ENCODE assay signal across 14 mouse cellular contexts in the genomic region with DNA sequence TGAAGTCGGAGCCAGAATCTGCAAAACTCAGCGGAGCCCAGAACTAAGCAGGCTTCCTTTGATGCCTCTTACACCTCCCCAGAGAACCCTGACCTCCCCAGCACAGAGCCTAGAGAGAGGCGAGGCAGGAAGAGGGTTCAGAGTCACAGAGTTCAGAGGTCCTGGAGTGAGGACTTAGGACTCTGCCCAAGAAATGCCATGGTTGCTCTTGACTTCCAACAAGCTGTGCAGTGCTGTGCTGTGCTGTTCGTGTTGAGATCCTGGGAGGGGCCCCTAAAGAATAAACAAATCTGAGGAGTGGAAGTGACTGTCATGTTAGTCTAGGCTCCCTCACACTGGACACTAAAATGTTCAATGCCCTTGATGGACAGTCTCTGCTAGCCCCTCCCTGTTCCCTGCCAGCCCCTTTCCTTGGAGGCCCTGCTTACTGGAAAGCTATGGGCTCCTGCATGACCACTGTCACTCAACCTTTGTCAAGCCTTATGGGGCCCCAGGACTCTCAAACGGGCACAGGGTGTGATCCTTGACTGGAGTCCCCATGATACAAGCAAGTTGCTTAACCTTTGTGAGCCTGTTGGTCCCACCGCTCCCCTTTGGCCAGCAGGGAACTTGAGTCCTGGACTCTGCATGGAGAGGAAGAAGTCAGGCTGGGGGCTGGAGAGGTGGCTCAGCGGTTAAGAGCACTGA. TPM values are rescaled to one million over a fixed set of nuclear protein-coding genes. Genes with fewer than 3 reads are reported as not detected.
DNase-seq lines count a peak whose midpoint lies in the region; ATAC-seq and TF ChIP-seq lines count a peak whose summit lies in the region.
"Had no signal": no experiment of that assay in that cellular context is flagged by ENCODE, and none has a peak within 500 bp of the region (broad histone marks: within the 10 kb centered on the region; RNA-seq: fewer than 3 reads in every experiment).

No protein-coding gene starts in this region.

- DNase-seq in lung, embryonic 14.5 days, result no peak
- no peak for DNase-seq in lung, adult 2 months
- peak; percentile 47 for DNase-seq in kidney, postnatal 14 days
- DNase-seq in lung, postnatal 36 days, result peak; percentile 21
- DNase-seq in embryo, embryonic 10.5 days (ENCODE audit: low spot score), result no peak
- no peak for DNase-seq in heart, adult 18-20 months
- DNase-seq: layer of hippocampus, postnatal 36 days; spleen, adult 18-20 months had no signal

- no peaks in the 10 kb centered on the region for H3K27me3 ChIP-seq in lung, embryonic 14.5 days (ENCODE audit: insufficient read depth, low read length)
- no peaks in the 10 kb centered on the region for H3K27me3 ChIP-seq in intestine, postnatal 0 days (replicated peaks; ENCODE audit: control insufficient read depth, insufficient read depth, low read length)
- H3K27me3 ChIP-seq: embryonic facial prominence, embryonic 15.5 days; forebrain, embryonic 13.5 days; neural tube, embryonic 13.5 days had no signal

- peak; percentile 38; the same call in 1 of the 2 replicates for ATAC-seq in lung, embryonic 14.5 days (ENCODE audit: insufficient read depth)
- peak; percentile 89 for ATAC-seq in intestine, postnatal 0 days

- no peaks in the 10 kb centered on the region for H3K36me3 ChIP-seq in lung, embryonic 14.5 days (ENCODE audit: insufficient read depth)
- H3K36me3 ChIP-seq in intestine, postnatal 0 days (ENCODE audit: control insufficient read depth, insufficient read depth), result peaks cover 11% of the 10 kb centered on the region; the same call in 1 of the 2 replicates
- H3K36me3 ChIP-seq: embryonic facial prominence, embryonic 15.5 days; neural tube, embryonic 13.5 days had no signal

- no peak for TF ChIP-seq CTCF in lung, embryonic 14.5 days (IDR thresholded peaks at IDR 0.05; ENCODE audit: low read depth)
- no peak for TF ChIP-seq CTCF in lung, adult 2 months (IDR thresholded peaks at IDR 0.05; ENCODE audit: insufficient read depth, low read length)
- TF ChIP-seq CTCF in intestine, postnatal 0 days (IDR thresholded peaks at IDR 0.05; ENCODE audit: low read depth), result no peak

- no peak for TF ChIP-seq POLR2A in lung, adult 2 months (IDR thresholded peaks at IDR 0.05; ENCODE audit: borderline replicate concordance, extremely low read depth, low read depth, low read length)

- 55% methylated on average over 7 of the region's 7 CpGs for WGBS in lung, embryonic 14.5 days
- WGBS in lung, adult 2 months, result 68% methylated on average over 7 of the region's 7 CpGs
- WGBS in intestine, postnatal 0 days, result 31% methylated on average over 7 of the region's 7 CpGs

- no peaks in the 10 kb centered on the region for H3K4me1 ChIP-seq in lung, embryonic 14.5 days (ENCODE audit: insufficient read depth)
- H3K4me1 ChIP-seq in lung, adult 2 months (ENCODE audit: control insufficient read depth, insufficient read depth, low read length), result no peaks in the 10 kb centered on the region
- H3K4me1 ChIP-seq in intestine, postnatal 0 days (replicated peaks; ENCODE audit: control insufficient read depth, insufficient read depth, low read length), result peaks cover 10% of the 10 kb centered on the region
- H3K4me1 ChIP-seq: forebrain, embryonic 13.5 days; neural tube, embryonic 13.5 days had no signal

- H3K9me3 ChIP-seq in lung, embryonic 14.5 days (ENCODE audit: low read depth, low read length), result no peaks in the 10 kb centered on the region
- H3K9me3 ChIP-seq in intestine, postnatal 0 days (ENCODE audit: control insufficient read depth), result no peaks in the 10 kb centered on the region
- H3K9me3 ChIP-seq: embryonic facial prominence, embryonic 15.5 days; forebrain, embryonic 13.5 days; neural tube, embryonic 13.5 days had no signal

- no peak overlapping the region; the same call in 1 of the 2 replicates for H3K27ac ChIP-seq in lung, embryonic 14.5 days (ENCODE audit: low read depth)
- H3K27ac ChIP-seq in intestine, postnatal 0 days (ENCODE audit: low read depth, low read length), result peak overlapping the region; percentile 92
- H3K27ac ChIP-seq: embryonic facial prominence, embryonic 15.5 days; forebrain, embryonic 13.5 days; neural tube, embryonic 13.5 days had no signal

- no peak overlapping the region for H3K9ac ChIP-seq in lung, embryonic 14.5 days
- no peak overlapping the region; the same call in 1 of the 2 replicates for H3K9ac ChIP-seq in intestine, postnatal 0 days (ENCODE audit: low read depth, low read length)
- H3K9ac ChIP-seq: embryonic facial prominence, embryonic 15.5 days; forebrain, embryonic 13.5 days; neural tube, embryonic 13.5 days had no signal

- no peak overlapping the region for H3K4me3 ChIP-seq in lung, embryonic 14.5 days (ENCODE audit: low read depth, low read length)
- no peak overlapping the region for H3K4me3 ChIP-seq in lung, adult 2 months (replicated peaks; ENCODE audit: extremely low read depth, low read depth, low read length)
- no peak overlapping the region for H3K4me3 ChIP-seq in intestine, postnatal 0 days (ENCODE audit: low read depth, low read length)
- H3K4me3 ChIP-seq: embryonic facial prominence, embryonic 15.5 days; forebrain, embryonic 13.5 days; neural tube, embryonic 13.5 days had no signal

- no peak overlapping the region for H3K4me2 ChIP-seq in lung, embryonic 14.5 days
- H3K4me2 ChIP-seq in intestine, postnatal 0 days (replicated peaks; ENCODE audit: low read depth), result 0 out of 2 replicates have a peak overlapping the region, but pooled peaks have one; percentile 6
- H3K4me2 ChIP-seq: embryonic facial prominence, embryonic 15.5 days; forebrain, embryonic 13.5 days; neural tube, embryonic 13.5 days had no signal

RNA-seq across cellular contexts. Expression of a gene that starts 8.2 kb away (rescaled TPM):
- polyA plus RNA-seq in lung, embryonic 14.5 days (2014; fragmentation: Nextera tagmentation; extraction: Ambion mirVana), result 1.4 and 1.6 TPM in 2 replicates
- 1.1 and 3.1 TPM in 2 replicates for polyA plus RNA-seq in lung, adult 2 months (2012; rRNA removed)
- polyA plus RNA-seq in intestine, postnatal 0 days (2015; fragmentation: Nextera tagmentation; extraction: Ambion mirVana), result 362 and 402 TPM in 2 replicates
- total RNA-seq in heart, adult 18-20 months (2021), result not detected
- total RNA-seq: layer of hippocampus, postnatal 36 days; MEL had no signal
- polyA plus RNA-seq: testis, adult 2 months had no signal

RNA-seq across cellular contexts. Expression of a gene that starts 37.0 kb away (rescaled TPM):
- polyA plus RNA-seq in lung, embryonic 14.5 days (2014; fragmentation: Nextera tagmentation; extraction: Ambion mirVana), result 1.2 and 2.0 TPM in 2 replicates
- polyA plus RNA-seq in lung, adult 2 months (2012; rRNA removed), result 24.2 and 25.4 TPM in 2 replicates
- 3.7 and 4.1 TPM in 2 replicates for polyA plus RNA-seq in intestine, postnatal 0 days (2015; fragmentation: Nextera tagmentation; extraction: Ambion mirVana)
- 1 to 10 TPM; 3.7 to 5.1 TPM for total RNA-seq in heart, adult 18-20 months (2021)
- total RNA-seq: MEL had no signal

RNA-seq across cellular contexts. Expression of a gene that starts 47.7 kb away (rescaled TPM):
- 17.0 and 25.2 TPM in 2 replicates for polyA plus RNA-seq in lung, embryonic 14.5 days (2014; fragmentation: Nextera tagmentation; extraction: Ambion mirVana)
- polyA plus RNA-seq in lung, adult 2 months (2012; rRNA removed), result 93.7 and 100 TPM in 2 replicates
- polyA plus RNA-seq in intestine, postnatal 0 days (2015; fragmentation: Nextera tagmentation; extraction: Ambion mirVana), result 1,614 and 1,691 TPM in 2 replicates
- 100 to 1,000 TPM; 343 to 377 TPM for total RNA-seq in heart, adult 18-20 months (2021)

Comparison
In these comparisons a context has a peak if more than half of its experiments do, and no peak if none do; other contexts are left out.
1. DNase-seq: peak in kidney, postnatal 14 days (single experiment) and lung, postnatal 36 days (single experiment); none in lung, embryonic 14.5 days (single experiment), lung, adult 2 months (single experiment), embryo, embryonic 10.5 days (single experiment) and heart, adult 18-20 months (0 of 2).
2. RNA of a gene that starts 8.2 kb away (polyA plus RNA-seq): 362 to 402 TPM in intestine, postnatal 0 days; 1.4 to 1.6 TPM in lung, embryonic 14.5 days and 1.1 to 3.1 TPM in lung, adult 2 months; every median in the first group is over 10 times any median in the second.
3. RNA of a gene that starts 47.7 kb away (polyA plus RNA-seq): 1,614 to 1,691 TPM in intestine, postnatal 0 days; 93.7 to 100 TPM in lung, adult 2 months and 17.0 to 25.2 TPM in lung, embryonic 14.5 days; every median in the first group is over 10 times any median in the second.